Mouse (Mus musculus): ENCODE results near the gene Arl5c. TPM values are rescaled to one million over a fixed set of nuclear protein-coding genes. Genes with fewer than 3 reads are reported as not detected.
A peak's percentile ranks its signal among the peaks of the same experiment; 100 is the strongest.

The Arl5c gene
- polyA plus RNA-seq, 1 experiment, result 2.1 TPM

DNA sequence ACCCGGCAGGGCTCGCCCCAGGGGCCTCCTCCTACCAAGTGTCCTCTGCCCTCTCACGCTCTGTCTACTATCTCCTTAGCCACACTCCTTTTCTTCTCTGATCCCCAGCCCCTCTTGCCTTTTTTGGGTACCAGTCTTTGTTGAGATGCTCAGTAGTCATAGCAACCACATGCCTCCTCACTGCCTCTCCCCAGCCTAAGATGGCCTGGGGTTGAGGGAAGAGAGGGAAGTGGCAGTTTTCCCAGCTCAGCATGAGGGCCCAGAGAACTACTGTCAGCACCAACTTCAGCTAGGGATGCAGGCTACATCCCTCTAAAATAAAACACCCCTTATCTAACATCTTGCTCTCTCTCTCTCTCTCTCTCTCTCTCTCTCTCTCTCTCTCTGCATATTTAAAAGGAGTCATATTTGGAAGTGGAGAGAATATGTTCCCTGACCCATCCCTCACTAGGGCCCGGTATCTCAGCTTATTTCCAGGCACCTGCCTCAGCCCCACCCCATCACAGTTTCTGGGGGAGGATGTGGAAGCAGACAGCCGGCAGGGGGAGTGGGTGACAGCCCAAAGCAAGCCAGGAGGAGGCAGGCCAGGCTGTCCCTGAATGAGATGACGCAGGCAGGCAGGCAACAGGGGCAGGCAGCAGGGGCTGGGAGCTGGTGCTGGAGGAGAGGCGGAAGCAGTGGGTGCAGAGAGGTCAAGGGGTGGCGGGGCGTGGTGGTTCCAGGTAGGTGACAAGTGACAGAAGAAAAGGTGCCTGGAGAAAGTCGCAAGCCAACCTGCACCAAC, 23.1 kb upstream of the Arl5c start:
- TF ChIP-seq MAX (IDR thresholded peaks at IDR 0.05; ENCODE audit: low read depth) (no peak), POLR2A (IDR thresholded peaks at IDR 0.05; ENCODE audit: insufficient read length, low read depth) (peak; percentile 44), POLR2AphosphoS2 (IDR thresholded peaks at IDR 0.05; ENCODE audit: insufficient read length, low read depth) (peak; percentile 56), MYOD1 (IDR thresholded peaks at IDR 0.05; ENCODE audit: control insufficient read depth in 1 of 3, insufficient read length in 2 of 3, low read depth in 2 of 3) (peak in 1 of 3 experiments; percentile 64), MYOG (IDR thresholded peaks at IDR 0.05; ENCODE audit: control insufficient read depth in 1 of 3, insufficient read depth in 1 of 3, insufficient read length in 2 of 3, low read depth in 2 of 3) (peak in 2 of 3 experiments; percentile 5 to 52), TCF12 (IDR thresholded peaks at IDR 0.05; ENCODE audit: insufficient read depth, poor library complexity, severe bottlenecking) (no peak)
- Histone ChIP-seq H3K4me3 (peak overlapping the region; percentile 96), H3K36me3 (ENCODE audit: control insufficient read depth, insufficient read depth) (peaks cover 34% of the 10 kb centered on the region)

GRCm38 (mm10) chr11:98018222-98018621, 22.2 kb upstream of the Arl5c start:
- Histone ChIP-seq H3ac (ENCODE audit: control insufficient read depth, insufficient read length) (no peak overlapping the region), H3K4me2 (ENCODE audit: low read depth) (peak overlapping the region; percentile 47), H3K36me3 (ENCODE audit: control insufficient read depth, insufficient read depth) (peaks cover 35% of the 10 kb centered on the region), H3K79me2 (ENCODE audit: control insufficient read depth, insufficient read depth) (peaks cover 16% of the 10 kb centered on the region), H3K27me3 (ENCODE audit: control insufficient read depth, insufficient read depth, insufficient read length) (no peaks in the 10 kb centered on the region), H3K4me3 (no peak overlapping the region)
- peak in 1 of 3 experiments; percentile 4 for TF ChIP-seq MYOG (IDR thresholded peaks at IDR 0.05; ENCODE audit: control insufficient read depth in 1 of 3, insufficient read depth in 1 of 3, insufficient read length in 2 of 3, low read depth in 2 of 3)
- no peak for TF ChIP-seq MAX (IDR thresholded peaks at IDR 0.05; ENCODE audit: low read depth)
- no peak for TF ChIP-seq SRF (IDR thresholded peaks at IDR 0.05; ENCODE audit: control insufficient read depth, insufficient read length, low read depth)
- TF ChIP-seq POLR2AphosphoS2 (IDR thresholded peaks at IDR 0.05; ENCODE audit: insufficient read length, low read depth), result no peak
- TF ChIP-seq POLR2A (IDR thresholded peaks at IDR 0.05; ENCODE audit: insufficient read length, low read depth), result peak; percentile 16
- no peak for TF ChIP-seq REST (IDR thresholded peaks at IDR 0.05; ENCODE audit: insufficient read depth, insufficient read length)
- no peak for TF ChIP-seq TCF3 (IDR thresholded peaks at IDR 0.05; ENCODE audit: insufficient read length, low read depth)
- no peak for TF ChIP-seq CEBPB (IDR thresholded peaks at IDR 0.05; ENCODE audit: insufficient read depth, poor library complexity, severe bottlenecking)
- TF ChIP-seq USF1 (IDR thresholded peaks at IDR 0.05; ENCODE audit: low read depth), result no peak
- TF ChIP-seq E2F4 (IDR thresholded peaks at IDR 0.05; ENCODE audit: insufficient read depth), result no peak
- TF ChIP-seq MYOD1 (IDR thresholded peaks at IDR 0.05; ENCODE audit: control insufficient read depth in 1 of 3, insufficient read length in 2 of 3, low read depth in 2 of 3), result no peak
- TF ChIP-seq TCF12 (IDR thresholded peaks at IDR 0.05; ENCODE audit: insufficient read depth, poor library complexity, severe bottlenecking), result no peak

More for the DNA sequence above, 23.1 kb upstream of the Arl5c start:
- H3ac ChIP-seq (ENCODE audit: control insufficient read depth, insufficient read length), result no peak overlapping the region
- peak overlapping the region; percentile 91 for H3K4me2 ChIP-seq (ENCODE audit: low read depth)
- H3K27me3 ChIP-seq (ENCODE audit: control insufficient read depth, insufficient read depth, insufficient read length), result no peaks in the 10 kb centered on the region
- peaks cover 16% of the 10 kb centered on the region for H3K79me2 ChIP-seq (ENCODE audit: control insufficient read depth, insufficient read depth)

GRCm38 (mm10) chr11:98016824-98017223, 20.8 kb upstream of the Arl5c start:
- no peak overlapping the region for H3ac ChIP-seq (ENCODE audit: control insufficient read depth, insufficient read length)
- no peak overlapping the region for H3K4me3 ChIP-seq
- TF ChIP-seq MYOG (IDR thresholded peaks at IDR 0.05; ENCODE audit: control insufficient read depth in 1 of 3, insufficient read depth in 1 of 3, insufficient read length in 2 of 3, low read depth in 2 of 3), result peak in 2 of 3 experiments; percentile 53 to 80
- peak; percentile 7 to 78 (median 20) for TF ChIP-seq MYOD1 (IDR thresholded peaks at IDR 0.05; ENCODE audit: control insufficient read depth in 1 of 3, insufficient read length in 2 of 3, low read depth in 2 of 3)
- no peak for TF ChIP-seq E2F4 (IDR thresholded peaks at IDR 0.05; ENCODE audit: insufficient read depth)
- TF ChIP-seq SRF (IDR thresholded peaks at IDR 0.05; ENCODE audit: control insufficient read depth, insufficient read length, low read depth), result no peak
- no peaks in the 10 kb centered on the region for H3K27me3 ChIP-seq (ENCODE audit: control insufficient read depth, insufficient read depth, insufficient read length)
- H3K4me2 ChIP-seq (ENCODE audit: low read depth), result no peak overlapping the region
- H3K36me3 ChIP-seq (ENCODE audit: control insufficient read depth, insufficient read depth), result peaks cover 35% of the 10 kb centered on the region
- peaks cover 16% of the 10 kb centered on the region for H3K79me2 ChIP-seq (ENCODE audit: control insufficient read depth, insufficient read depth)

GRCm38 (mm10) chr11:98016177-98016576, 20.2 kb upstream of the Arl5c start:
- no peak overlapping the region for H3K4me2 ChIP-seq (ENCODE audit: low read depth)
- no peak overlapping the region for H3K4me3 ChIP-seq
- TF ChIP-seq CEBPB (IDR thresholded peaks at IDR 0.05; ENCODE audit: insufficient read depth, poor library complexity, severe bottlenecking) (no peak), MYOG (IDR thresholded peaks at IDR 0.05; ENCODE audit: control insufficient read depth in 1 of 3, insufficient read depth in 1 of 3, insufficient read length in 2 of 3, low read depth in 2 of 3) (no peak), SRF (IDR thresholded peaks at IDR 0.05; ENCODE audit: control insufficient read depth, insufficient read length, low read depth) (no peak), REST (IDR thresholded peaks at IDR 0.05; ENCODE audit: insufficient read depth, insufficient read length) (no peak), TCF3 (IDR thresholded peaks at IDR 0.05; ENCODE audit: insufficient read length, low read depth) (no peak), MAX (IDR thresholded peaks at IDR 0.05; ENCODE audit: low read depth) (no peak), USF1 (IDR thresholded peaks at IDR 0.05; ENCODE audit: low read depth) (no peak), MYOD1 (IDR thresholded peaks at IDR 0.05; ENCODE audit: control insufficient read depth in 1 of 3, insufficient read length in 2 of 3, low read depth in 2 of 3) (no peak), POLR2AphosphoS2 (IDR thresholded peaks at IDR 0.05; ENCODE audit: insufficient read length, low read depth) (no peak)
- H3K36me3 ChIP-seq (ENCODE audit: control insufficient read depth, insufficient read depth), result peaks cover 35% of the 10 kb centered on the region
- H3ac ChIP-seq (ENCODE audit: control insufficient read depth, insufficient read length), result no peak overlapping the region
- H3K79me2 ChIP-seq (ENCODE audit: control insufficient read depth, insufficient read depth), result peaks cover 16% of the 10 kb centered on the region
- H3K27me3 ChIP-seq (ENCODE audit: control insufficient read depth, insufficient read depth, insufficient read length), result no peaks in the 10 kb centered on the region

GRCm38 (mm10) chr11:98012831-98013230, 16.9 kb upstream of the Arl5c start:
- Histone ChIP-seq H3K79me2 (ENCODE audit: control insufficient read depth, insufficient read depth) (no peaks in the 10 kb centered on the region), H3K4me2 (ENCODE audit: low read depth) (no peak overlapping the region), H3ac (ENCODE audit: control insufficient read depth, insufficient read length) (no peak overlapping the region), H3K4me3 (no peak overlapping the region), H3K36me3 (ENCODE audit: control insufficient read depth, insufficient read depth) (peaks cover 27% of the 10 kb centered on the region), H3K27me3 (ENCODE audit: control insufficient read depth, insufficient read depth, insufficient read length) (no peaks in the 10 kb centered on the region)
- TF ChIP-seq TCF3 (IDR thresholded peaks at IDR 0.05; ENCODE audit: insufficient read length, low read depth) (no peak), USF1 (IDR thresholded peaks at IDR 0.05; ENCODE audit: low read depth) (no peak), REST (IDR thresholded peaks at IDR 0.05; ENCODE audit: insufficient read depth, insufficient read length) (no peak), POLR2A (IDR thresholded peaks at IDR 0.05; ENCODE audit: insufficient read length, low read depth) (no peak)

Data from myocyte (in vitro differentiated cells).